Comparison of ENCODE assay signal across 8 mouse cellular contexts in the genomic region with DNA sequence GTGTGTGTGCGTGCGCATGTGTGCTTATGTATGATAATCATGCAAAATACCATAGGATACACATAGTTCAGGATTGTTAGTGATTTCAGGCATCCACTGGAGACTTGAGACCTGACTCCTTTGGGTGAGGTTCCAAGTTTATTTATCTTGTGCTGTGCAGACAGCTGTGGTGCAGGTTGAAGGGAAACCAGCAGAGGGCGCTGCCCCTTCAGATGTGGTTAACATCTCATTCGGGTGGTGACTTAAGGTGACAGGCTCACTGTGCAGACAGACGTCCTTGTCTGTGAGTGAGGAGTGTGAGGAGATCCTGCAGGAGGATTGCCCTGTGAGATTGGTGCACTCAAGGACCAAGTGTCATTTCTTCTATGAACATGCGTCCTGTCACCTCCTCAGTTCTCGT.
DNase-seq lines count a peak whose midpoint lies in the region; ATAC-seq and TF ChIP-seq lines count a peak whose summit lies in the region.
"Not testable (repeated sequence)": the region's sequence is repeated elsewhere in the genome, so short reads cannot be mapped to it uniquely, and the experiment has no call there.

No protein-coding gene starts in this region.

- TF ChIP-seq EP300 in MEL (IDR thresholded peaks at IDR 0.05; ENCODE audit: low read depth in 1 of 2, low read length in 2 of 2), result not testable (repeated sequence)

- H3K9ac ChIP-seq in MEL (ENCODE audit: control insufficient read depth, low read depth, low read length, poor library complexity, severe bottlenecking); forebrain, postnatal 0 days: not testable (repeated sequence)

- ATAC-seq in forebrain, postnatal 0 days, result not testable (repeated sequence)

- not testable (repeated sequence) for TF ChIP-seq POLR2A in MEL (IDR thresholded peaks at IDR 0.05; ENCODE audit: control insufficient read depth in 1 of 2, insufficient read depth in 1 of 2, low read depth in 1 of 2, low read length in 2 of 2, poor library complexity in 1 of 2)

- not testable (repeated sequence) for H3K4me1 ChIP-seq in MEL (ENCODE audit: control insufficient read depth in 1 of 2, insufficient read depth in 2 of 2, low read length in 2 of 2); forebrain, postnatal 0 days (ENCODE audit: insufficient read depth)

- 59% methylated on average over 7 of the region's 7 CpGs for WGBS in forebrain, postnatal 0 days

- H3K79me2 ChIP-seq in MEL (ENCODE audit: control insufficient read depth, insufficient read depth, low read length, poor library complexity), result not testable (repeated sequence)

- H3K36me3 ChIP-seq in MEL (ENCODE audit: control insufficient read depth in 1 of 2, insufficient read depth in 2 of 2, low read length in 2 of 2); forebrain, postnatal 0 days (ENCODE audit: insufficient read depth): not testable (repeated sequence)

- H3K27ac ChIP-seq in MEL (ENCODE audit: control insufficient read depth, low read depth, low read length); forebrain, postnatal 0 days (ENCODE audit: low read depth, low read length): not testable (repeated sequence)

- H3K4me2 ChIP-seq in forebrain, postnatal 0 days (ENCODE audit: low read depth), result not testable (repeated sequence)

- not testable (repeated sequence) for TF ChIP-seq RAD21 in MEL (IDR thresholded peaks at IDR 0.05; ENCODE audit: low read depth, low read length)

- not testable (repeated sequence) for H3K27me3 ChIP-seq in MEL (ENCODE audit: control insufficient read depth in 1 of 2, insufficient read depth in 2 of 2, low read length in 2 of 2); forebrain, postnatal 0 days (ENCODE audit: insufficient read depth, low read length)

- not testable (repeated sequence) for H3K9me3 ChIP-seq in MEL (replicated peaks; ENCODE audit: insufficient read depth, low read length); forebrain, postnatal 0 days (ENCODE audit: low read length)

- TF ChIP-seq CTCF in MEL (IDR thresholded peaks at IDR 0.05 in 2 of 3, conservative IDR thresholded peaks at IDR 0.05 in 1 of 3; ENCODE audit: control insufficient read depth in 1 of 3, insufficient read depth in 1 of 3, low read depth in 2 of 3, low read length in 3 of 3, poor library complexity in 1 of 3, severe bottlenecking in 1 of 3), result peak in 2 of 3 experiments; percentile 23 to 31; a peak in 4 of 6 replicates
- peak; percentile 13; the same call in 1 of the 2 replicates for TF ChIP-seq CTCF in forebrain, postnatal 0 days (IDR thresholded peaks at IDR 0.05; ENCODE audit: low read depth)

- not testable (repeated sequence) for H3K4me3 ChIP-seq in MEL (ENCODE audit: control insufficient read depth in 1 of 2, insufficient read depth in 1 of 2, low read depth in 2 of 2, low read length in 2 of 2); forebrain, postnatal 0 days (ENCODE audit: low read depth, low read length)

- peak; percentile 59 for DNase-seq in CD4-positive, CD25-positive, alpha-beta regulatory T cell, adult 2 months (ENCODE audit: low read depth, low spot score)
- not testable (repeated sequence) for DNase-seq in MEL (ENCODE audit: low read depth, low spot score); forebrain, postnatal 0 days
- DNase-seq in brain, adult 2 months (ENCODE audit: low read depth, low spot score), result peak; percentile 1
- DNase-seq in kidney, postnatal 4 days, result peak; percentile 4 to 14
- peak; percentile 3 for DNase-seq in lung, postnatal 36 days
- DNase-seq in retina, postnatal 1 day, result peak; percentile 5
- peak; percentile 82 for DNase-seq in thymus, postnatal 14 days
